ENCODE assay signal across 8 mouse cellular contexts in the genomic region with DNA sequence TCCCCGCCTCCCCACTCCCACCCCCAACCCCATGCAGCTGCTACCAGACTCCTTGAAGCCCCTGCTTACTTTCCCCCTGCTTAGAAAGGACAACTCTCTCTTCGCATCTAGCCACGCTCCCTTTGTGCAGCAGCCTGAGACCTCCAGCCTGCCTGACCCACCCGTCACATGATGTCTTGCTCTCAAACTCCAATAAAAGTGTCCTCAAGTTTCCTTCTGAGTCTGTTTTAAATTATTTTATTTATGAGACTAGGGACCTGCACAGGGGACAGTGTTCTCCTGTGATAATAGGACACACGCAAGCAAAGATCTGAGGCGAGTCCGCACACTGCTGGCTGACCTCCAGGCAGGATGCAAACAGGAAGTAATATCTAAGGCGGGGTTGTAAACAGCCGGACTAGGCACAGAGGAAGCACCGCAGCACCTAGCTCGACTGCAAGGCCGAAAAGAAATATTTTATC. TPM values are rescaled to one million over a fixed set of nuclear protein-coding genes. Genes with fewer than 3 reads are reported as not detected.
DNase-seq lines count a peak whose midpoint lies in the region; ATAC-seq lines count a peak whose summit lies in the region.

No protein-coding gene starts in this region.

- peak; percentile 49; the same call in 1 of the 2 replicates for ATAC-seq in hindbrain, embryonic 13.5 days (ENCODE audit: low FRiP score)
- ATAC-seq in limb, embryonic 15.5 days (ENCODE audit: insufficient number of reproducible peaks, low FRiP score, low TSS enrichment, low read depth) = no peak
- ATAC-seq in midbrain, embryonic 14.5 days (ENCODE audit: low FRiP score, low TSS enrichment) = no peak

- H3K4me2 ChIP-seq in hindbrain, embryonic 13.5 days = peak overlapping the region; percentile 42
- peak overlapping the region; percentile 48 for H3K4me2 ChIP-seq in limb, embryonic 15.5 days
- H3K4me2 ChIP-seq in midbrain, embryonic 14.5 days (ENCODE audit: low read length) = peak overlapping the region; percentile 50

- DNase-seq in A20 (ENCODE audit: low read depth, low spot score) = peak; percentile 76
- peak; percentile 79 for DNase-seq in adrenal gland, postnatal 14 days
- peak; percentile 63 for DNase-seq in forelimb bud, embryonic 11.5 days (ENCODE audit: low read depth, low spot score)
- peak; percentile 46 for DNase-seq in midbrain, embryonic 14.5 days
- peak; percentile 75 for DNase-seq in testis, postnatal 10 days (ENCODE audit: low spot score)
- no peak for DNase-seq in layer of hippocampus, adult 11-12 months (ENCODE audit: low spot score)

- no peak overlapping the region for H3K27ac ChIP-seq in hindbrain, embryonic 13.5 days
- no peak overlapping the region for H3K27ac ChIP-seq in limb, embryonic 15.5 days
- no peak overlapping the region for H3K27ac ChIP-seq in midbrain, embryonic 14.5 days (replicated peaks; ENCODE audit: low read depth, low read length)

- H3K9me3 ChIP-seq in hindbrain, embryonic 13.5 days = no peaks in the 10 kb centered on the region
- H3K9me3 ChIP-seq in limb, embryonic 15.5 days = no peaks in the 10 kb centered on the region
- no peaks in the 10 kb centered on the region for H3K9me3 ChIP-seq in midbrain, embryonic 14.5 days (ENCODE audit: control insufficient read depth, low read length)

- H3K4me3 ChIP-seq in hindbrain, embryonic 13.5 days = peak overlapping the region; percentile 22
- peak overlapping the region; percentile 34 for H3K4me3 ChIP-seq in limb, embryonic 15.5 days
- H3K4me3 ChIP-seq in midbrain, embryonic 14.5 days (replicated peaks; ENCODE audit: low read depth, low read length) = peak overlapping the region; percentile 11; the same call in 1 of the 2 replicates

- WGBS in hindbrain, embryonic 13.5 days = 9% methylated on average over 12 of the region's 12 CpGs
- WGBS in limb, embryonic 15.5 days = 8% methylated on average over 12 of the region's 12 CpGs
- WGBS in midbrain, embryonic 14.5 days = 1% methylated on average over 12 of the region's 12 CpGs

- H3K27me3 ChIP-seq in hindbrain, embryonic 13.5 days = no peaks in the 10 kb centered on the region
- no peaks in the 10 kb centered on the region for H3K27me3 ChIP-seq in limb, embryonic 15.5 days
- H3K27me3 ChIP-seq in midbrain, embryonic 14.5 days (ENCODE audit: control insufficient read depth, insufficient read depth, low read length) = no peaks in the 10 kb centered on the region

- H3K9ac ChIP-seq in hindbrain, embryonic 13.5 days = peak overlapping the region; percentile 55; the same call in 1 of the 2 replicates
- peak overlapping the region; percentile 1; the same call in 1 of the 2 replicates for H3K9ac ChIP-seq in limb, embryonic 15.5 days
- H3K9ac ChIP-seq in midbrain, embryonic 14.5 days (replicated peaks; ENCODE audit: low read length) = no peak overlapping the region; the same call in 1 of the 2 replicates

- no peaks in the 10 kb centered on the region for H3K36me3 ChIP-seq in hindbrain, embryonic 13.5 days
- no peaks in the 10 kb centered on the region for H3K36me3 ChIP-seq in limb, embryonic 15.5 days
- H3K36me3 ChIP-seq in midbrain, embryonic 14.5 days (ENCODE audit: control insufficient read depth, insufficient read depth, low read length) = no peaks in the 10 kb centered on the region

- H3K4me1 ChIP-seq in hindbrain, embryonic 13.5 days (replicated peaks) = peaks cover 12% of the 10 kb centered on the region
- peaks cover 12% of the 10 kb centered on the region for H3K4me1 ChIP-seq in limb, embryonic 15.5 days
- 0 out of 2 replicates have a peak, but pooled peaks cover 4% of the 10 kb centered on the region for H3K4me1 ChIP-seq in midbrain, embryonic 14.5 days (ENCODE audit: control insufficient read depth, insufficient read depth, low read length)

RNA-seq across cellular contexts. Expression of gene Tcf12, which starts 58.1 kb away (rescaled TPM):
- total RNA-seq in adrenal gland, postnatal 14 days (2021) = 82.7 and 103 TPM in 2 replicates
- 123 and 141 TPM in 2 replicates for polyA plus RNA-seq in hindbrain, embryonic 13.5 days (2015; fragmentation: Nextera tagmentation; extraction: Ambion mirVana)
- polyA plus RNA-seq in limb, embryonic 15.5 days (2015; fragmentation: Nextera tagmentation; extraction: Ambion mirVana) = 81.8 and 90.4 TPM in 2 replicates
- polyA plus RNA-seq in midbrain, embryonic 14.5 days (2014; fragmentation: Nextera tagmentation; extraction: Ambion mirVana) = 68.5 and 93.6 TPM in 2 replicates
